Mouse (Mus musculus) G1E (cell line): ENCODE results near the gene Vmn1r56. TPM values are rescaled to one million over a fixed set of nuclear protein-coding genes. Genes with fewer than 3 reads are reported as not detected.
"Not testable (repeated sequence)": the region's sequence is repeated elsewhere in the genome, so short reads cannot be mapped to it uniquely, and the experiment has no call there.

ENCODE experiments used
- ATAC-seq: 2 replicates; pipeline ENCODE4 v1.8.0; 2016; ENCODE audit warnings: mild to moderate bottlenecking; ENCODE audit not compliant: insufficient number of reproducible peaks, poor library complexity, low FRiP score, severe bottlenecking; ENCODE audit errors: extremely low read depth
- DNase-seq: peaks from one replicate; pipeline ENCODE4 v3.0.0; 2012; ENCODE audit warnings: low spot score
- H3K27me3 ChIP-seq: 2 replicates; pipeline ENCODE4 v1.6.1; 2012; ENCODE audit warnings: mild to moderate bottlenecking, low read length, inconsistent platforms; ENCODE audit not compliant: insufficient read depth
- H3K36me3 ChIP-seq: replicated peaks from 2 replicates; pipeline ENCODE3; 2012; ENCODE audit warnings: mild to moderate bottlenecking, inconsistent platforms
- H3K4me1 ChIP-seq: 2 replicates; pipeline ENCODE4 v1.6.1; 2012; ENCODE audit warnings: low read depth, low read length, inconsistent platforms, mixed read lengths; ENCODE audit not compliant: insufficient read depth
- H3K4me3 ChIP-seq: 2 replicates; pipeline ENCODE4 v1.5.1; 2012; ENCODE audit warnings: low read depth, mild to moderate bottlenecking, inconsistent platforms, low read length, moderate library complexity, mixed read lengths
- H3K9me3 ChIP-seq: replicated peaks from 2 replicates; pipeline ENCODE4 v1.6.1; 2012; ENCODE audit warnings: inconsistent platforms
- polyA plus RNA-seq: library from polyadenylated mRNA; stranded (reverse); fragments of >175 nt; gene quantifications from 2 replicates; pipeline ENCODE4 v1.2.3, GENCODE M21; 2012
- total RNA-seq, 2 experiments: library from RNA; stranded (forward) in 1 of 2; stranded (reverse) in 1 of 2; fragments of 200-1000 nt in 1 of 2; fragments of >200 nt in 1 of 2; fragmentation: Nextera tagmentation in 1 of 2; gene quantifications; 2 replicates each; pipeline ENCODE4 v1.2.3; 2014 to 2017

The Vmn1r56 gene
- not detected in 2 replicates for total RNA-seq (2014; fragmentation: Nextera tagmentation)
- not detected in 2 replicates for total RNA-seq (2017)
- polyA plus RNA-seq: not detected in 2 replicates

DNA sequence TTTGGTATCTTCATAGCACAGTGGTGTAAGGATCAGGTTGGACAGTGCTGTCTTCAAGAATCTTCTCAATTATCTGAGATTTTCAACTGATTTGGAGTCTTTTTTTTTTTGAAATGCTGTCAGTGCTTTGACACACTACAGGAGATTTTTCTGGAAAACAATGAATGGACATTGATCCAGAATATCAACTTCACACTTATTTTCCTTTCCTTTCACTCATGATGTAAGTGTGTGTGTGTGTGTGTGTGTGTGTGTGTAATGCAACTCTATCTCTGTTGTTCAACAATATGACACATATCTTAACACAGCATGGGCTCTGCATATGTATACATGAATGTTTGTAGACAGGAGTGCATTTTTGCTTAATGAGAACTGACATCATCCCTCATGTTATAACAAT, at the start of gene Vmn1r56:
Gene Vmn1r56 (minus strand): TSS at position 101 of the 400 bp plus-strand sequence.
- H3K9me3 ChIP-seq, H3K4me3 ChIP-seq, H3K36me3 ChIP-seq, H3K27me3 ChIP-seq, ATAC-seq, H3K4me1 ChIP-seq, DNase-seq: not testable (repeated sequence)

DNA sequence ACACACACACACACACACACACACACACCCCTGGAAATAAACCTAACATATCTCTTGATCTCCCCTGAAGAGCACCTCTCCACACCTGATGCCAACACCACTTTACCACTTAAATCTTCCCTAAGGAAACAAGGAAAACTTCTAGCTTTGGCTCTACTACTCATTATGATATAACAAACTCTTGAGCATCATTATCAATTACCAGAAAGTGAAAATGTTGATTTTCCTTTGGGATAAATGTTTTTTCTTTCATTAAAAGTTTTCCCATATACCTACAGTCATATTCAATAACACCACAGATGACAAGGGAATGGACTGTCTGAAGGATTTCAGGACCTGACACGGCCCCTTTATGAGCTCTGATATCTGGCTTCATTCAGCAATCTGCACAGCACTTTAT, 21.6 kb upstream of the Vmn1r56 start, which contains the start of gene Vmn1r57:
Gene Vmn1r57 (plus strand): TSS at position 301 of the 400 bp plus-strand sequence.
- H3K9me3 ChIP-seq, H3K27me3 ChIP-seq, ATAC-seq, H3K4me3 ChIP-seq, H3K4me1 ChIP-seq, H3K36me3 ChIP-seq, DNase-seq: not testable (repeated sequence)

DNA sequence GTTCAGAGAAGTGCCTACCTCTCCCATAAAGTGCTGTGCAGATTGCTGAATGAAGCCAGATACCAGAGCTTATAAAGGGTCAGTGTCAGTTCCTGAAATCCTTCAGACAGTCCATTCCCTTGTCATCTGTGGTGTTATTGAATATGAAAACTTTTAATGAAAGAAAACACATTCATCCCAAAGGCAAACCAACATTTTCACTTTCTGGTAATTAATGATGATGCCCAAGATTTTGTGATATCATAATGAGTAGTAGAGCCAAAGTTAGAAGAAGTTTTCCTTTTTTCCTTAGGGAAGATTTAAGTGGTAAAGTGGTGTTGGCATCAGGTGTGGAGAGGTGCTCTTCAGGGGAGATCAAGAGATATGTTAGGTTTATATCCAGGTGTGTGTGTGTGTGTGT, 47.0 kb downstream of the Vmn1r56 start, which contains the start of gene Vmn1r55:
Gene Vmn1r55 (minus strand): TSS at position 101 of the 400 bp plus-strand sequence.
- H3K9me3 ChIP-seq: not testable (repeated sequence)

More for the DNA sequence above, 47.0 kb downstream of the Vmn1r56 start, which contains the start of gene Vmn1r55:
- H3K4me3 ChIP-seq, ATAC-seq, H3K36me3 ChIP-seq, H3K4me1 ChIP-seq, H3K27me3 ChIP-seq, DNase-seq: not testable (repeated sequence)

Other genes with a start within 250 kb of the Vmn1r56 start
- gene Sbk2, start 232.3 kb downstream of the Vmn1r56 start, total RNA-seq (2014; fragmentation: Nextera tagmentation): not detected in 2 replicates
- gene Sbk2, start 232.3 kb downstream of the Vmn1r56 start, total RNA-seq (2017): 0.06 and 0.11 TPM in 2 replicates
- gene Sbk2, start 232.3 kb downstream of the Vmn1r56 start, polyA plus RNA-seq: not detected in 2 replicates
- not detected in 2 replicates for gene Sbk3, start 225.6 kb downstream of the Vmn1r56 start, total RNA-seq (2014; fragmentation: Nextera tagmentation)
- 0.06 and 0.11 TPM in 2 replicates for gene Sbk3, start 225.6 kb downstream of the Vmn1r56 start, total RNA-seq (2017)
- not detected in 2 replicates for gene Sbk3, start 225.6 kb downstream of the Vmn1r56 start, polyA plus RNA-seq
- gene Zfp579, start 200.6 kb downstream of the Vmn1r56 start, total RNA-seq (2014; fragmentation: Nextera tagmentation): 9.9 TPM in 1 of 2 replicates, not detected in the other
- gene Zfp579, start 200.6 kb downstream of the Vmn1r56 start, total RNA-seq (2017): 0.71 and 0.87 TPM in 2 replicates
- 4.1 and 4.2 TPM in 2 replicates for gene Zfp579, start 200.6 kb downstream of the Vmn1r56 start, polyA plus RNA-seq
- 9.1 and 11.4 TPM in 2 replicates for gene Zfp524, start 182.3 kb downstream of the Vmn1r56 start, total RNA-seq (2014; fragmentation: Nextera tagmentation)
- 8.9 and 12.3 TPM in 2 replicates for gene Zfp524, start 182.3 kb downstream of the Vmn1r56 start, total RNA-seq (2017)
- gene Zfp524, start 182.3 kb downstream of the Vmn1r56 start, polyA plus RNA-seq: 37.2 and 38.9 TPM in 2 replicates
- 53.4 and 54.4 TPM in 2 replicates for gene Fiz1, start 182.1 kb downstream of the Vmn1r56 start, total RNA-seq (2014; fragmentation: Nextera tagmentation)
- gene Fiz1, start 182.1 kb downstream of the Vmn1r56 start, total RNA-seq (2017): 22.2 and 23.6 TPM in 2 replicates
- gene Fiz1, start 182.1 kb downstream of the Vmn1r56 start, polyA plus RNA-seq: 52.7 and 66.6 TPM in 2 replicates
- gene Gm44973, start 181.3 kb downstream of the Vmn1r56 start, total RNA-seq (2014; fragmentation: Nextera tagmentation): 6.7 TPM in 1 of 2 replicates, not detected in the other
- gene Gm44973, start 181.3 kb downstream of the Vmn1r56 start, total RNA-seq (2017): not detected in 2 replicates
- not detected in 2 replicates for gene Gm44973, start 181.3 kb downstream of the Vmn1r56 start, polyA plus RNA-seq
- 50.6 and 54.8 TPM in 2 replicates for gene Zfp865, start 176.4 kb downstream of the Vmn1r56 start, total RNA-seq (2014; fragmentation: Nextera tagmentation)
- 17.5 and 19.9 TPM in 2 replicates for gene Zfp865, start 176.4 kb downstream of the Vmn1r56 start, total RNA-seq (2017)
- gene Zfp865, start 176.4 kb downstream of the Vmn1r56 start, polyA plus RNA-seq: 121 and 146 TPM in 2 replicates
- 1.7 TPM in 1 of 2 replicates, not detected in the other for gene Ccdc106, start 176.2 kb downstream of the Vmn1r56 start, total RNA-seq (2014; fragmentation: Nextera tagmentation)
- 0.23 TPM in 1 of 2 replicates, not detected in the other for gene Ccdc106, start 176.2 kb downstream of the Vmn1r56 start, total RNA-seq (2017)
- gene Ccdc106, start 176.2 kb downstream of the Vmn1r56 start, polyA plus RNA-seq: 0.13 and 0.21 TPM in 2 replicates
- gene 4632433K11Rik, start 162.6 kb downstream of the Vmn1r56 start, total RNA-seq (2014; fragmentation: Nextera tagmentation): 1.2 and 2.4 TPM in 2 replicates
- gene 4632433K11Rik, start 162.6 kb downstream of the Vmn1r56 start, total RNA-seq (2017): 0.98 TPM in 1 of 2 replicates, not detected in the other
- gene 4632433K11Rik, start 162.6 kb downstream of the Vmn1r56 start, polyA plus RNA-seq: not detected in 2 replicates
- gene Zfp784, start 158.3 kb downstream of the Vmn1r56 start, total RNA-seq (2014; fragmentation: Nextera tagmentation): 1.7 and 2.5 TPM in 2 replicates
- gene Zfp784, start 158.3 kb downstream of the Vmn1r56 start, total RNA-seq (2017): 2.7 and 2.8 TPM in 2 replicates
- gene Zfp784, start 158.3 kb downstream of the Vmn1r56 start, polyA plus RNA-seq: 1.3 and 1.6 TPM in 2 replicates
- gene Zfp580, start 145.2 kb downstream of the Vmn1r56 start, total RNA-seq (2014; fragmentation: Nextera tagmentation): 1.1 and 1.8 TPM in 2 replicates
- 0.44 TPM in 1 of 2 replicates, not detected in the other for gene Zfp580, start 145.2 kb downstream of the Vmn1r56 start, total RNA-seq (2017)
- 2.8 and 4.1 TPM in 2 replicates for gene Zfp580, start 145.2 kb downstream of the Vmn1r56 start, polyA plus RNA-seq
- gene U2af2, start 134.6 kb downstream of the Vmn1r56 start, total RNA-seq (2014; fragmentation: Nextera tagmentation): 166 and 208 TPM in 2 replicates
- 261 and 292 TPM in 2 replicates for gene U2af2, start 134.6 kb downstream of the Vmn1r56 start, total RNA-seq (2017)
- 480 and 545 TPM in 2 replicates for gene U2af2, start 134.6 kb downstream of the Vmn1r56 start, polyA plus RNA-seq
- gene Epn1, start 116.5 kb downstream of the Vmn1r56 start, total RNA-seq (2014; fragmentation: Nextera tagmentation): 134 and 152 TPM in 2 replicates
- 79.5 and 85.2 TPM in 2 replicates for gene Epn1, start 116.5 kb downstream of the Vmn1r56 start, total RNA-seq (2017)
- 720 and 931 TPM in 2 replicates for gene Epn1, start 116.5 kb downstream of the Vmn1r56 start, polyA plus RNA-seq
- not detected in 2 replicates for gene Rfpl4, start 79.8 kb downstream of the Vmn1r56 start, total RNA-seq (2014; fragmentation: Nextera tagmentation)
- gene Rfpl4, start 79.8 kb downstream of the Vmn1r56 start, total RNA-seq (2017): not detected in 2 replicates
- gene Rfpl4, start 79.8 kb downstream of the Vmn1r56 start, polyA plus RNA-seq: not detected in 2 replicates
- 1.0 and 4.0 TPM in 2 replicates for gene Rasl2-9, start 70.8 kb downstream of the Vmn1r56 start, total RNA-seq (2014; fragmentation: Nextera tagmentation)
- gene Rasl2-9, start 70.8 kb downstream of the Vmn1r56 start, total RNA-seq (2017): 2.0 and 2.7 TPM in 2 replicates
- gene Rasl2-9, start 70.8 kb downstream of the Vmn1r56 start, polyA plus RNA-seq: 0.42 and 0.48 TPM in 2 replicates
- gene Vmn1r55, start 47.1 kb downstream of the Vmn1r56 start, total RNA-seq (2014; fragmentation: Nextera tagmentation): 0.15 TPM in 1 of 2 replicates, not detected in the other
- gene Vmn1r55, start 47.1 kb downstream of the Vmn1r56 start, total RNA-seq (2017): 0.06 and 0.22 TPM in 2 replicates
- not detected in 2 replicates for gene Vmn1r55, start 47.1 kb downstream of the Vmn1r56 start, polyA plus RNA-seq
- not detected in 2 replicates for gene Vmn1r57, start 21.7 kb upstream of the Vmn1r56 start, total RNA-seq (2014; fragmentation: Nextera tagmentation)
- 0.05 TPM in 1 of 2 replicates, not detected in the other for gene Vmn1r57, start 21.7 kb upstream of the Vmn1r56 start, total RNA-seq (2017)
- gene Vmn1r57, start 21.7 kb upstream of the Vmn1r56 start, polyA plus RNA-seq: not detected in 2 replicates
- not detected in 2 replicates for gene Gm5065, start 153.8 kb upstream of the Vmn1r56 start, total RNA-seq (2014; fragmentation: Nextera tagmentation)
- not detected in 2 replicates for gene Gm5065, start 153.8 kb upstream of the Vmn1r56 start, total RNA-seq (2017)
- not detected in 2 replicates for gene Gm5065, start 153.8 kb upstream of the Vmn1r56 start, polyA plus RNA-seq
- gene Nlrp2, start 154.3 kb upstream of the Vmn1r56 start, total RNA-seq (2014; fragmentation: Nextera tagmentation): not detected in 2 replicates
- gene Nlrp2, start 154.3 kb upstream of the Vmn1r56 start, total RNA-seq (2017): 0.05 TPM in 1 of 2 replicates, not detected in the other
- gene Nlrp2, start 154.3 kb upstream of the Vmn1r56 start, polyA plus RNA-seq: not detected in 2 replicates
- gene Vmn1r58, start 216.6 kb upstream of the Vmn1r56 start, total RNA-seq (2014; fragmentation: Nextera tagmentation): not detected in 2 replicates
- 0.06 and 0.11 TPM in 2 replicates for gene Vmn1r58, start 216.6 kb upstream of the Vmn1r56 start, total RNA-seq (2017)
- gene Vmn1r58, start 216.6 kb upstream of the Vmn1r56 start, polyA plus RNA-seq: not detected in 2 replicates